Mouse (Mus musculus) left cerebral cortex, postnatal 4 days (tissue): ENCODE data around the gene Slc6a9. TPM values are rescaled to one million over a fixed set of nuclear protein-coding genes. Genes with fewer than 3 reads are reported as not detected.

ENCODE experiments used
- DNase-seq: peaks from one replicate; pipeline ENCODE4 v3.0.0-alpha.2; 2022
- intact Hi-C: fragments of 180-260 bp; cut with DNase I; formaldehyde crosslinking; loops from one replicate; pipeline ENCODE4 v1.15.1; 2025
- total RNA-seq, 2 experiments: library from RNA; stranded (reverse); gene quantifications; 2 replicates each; pipeline ENCODE4 v1.2.3; 2021

Gene Slc6a9
- total RNA-seq, 2 experiments from 2014 or later: 33.4 to 34.1 TPM

DNA sequence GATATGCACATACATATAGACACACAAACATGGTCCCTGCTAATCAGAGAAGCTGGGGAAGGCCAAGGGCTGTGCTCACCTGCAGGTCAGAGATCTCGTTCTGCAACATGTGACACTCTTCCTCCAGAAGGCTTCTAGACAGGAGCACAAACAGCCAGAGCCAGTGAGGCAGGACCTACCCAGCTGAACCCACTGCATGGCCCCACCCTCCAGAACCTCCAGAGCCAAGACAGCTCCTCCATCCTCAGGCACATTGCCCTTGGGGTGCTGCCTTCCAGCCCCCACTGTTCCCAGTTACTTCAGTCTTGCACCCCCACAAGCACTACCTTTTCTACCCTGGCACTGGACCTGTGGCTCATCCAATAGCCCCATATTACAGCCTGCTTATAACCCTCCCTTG lies 36.1 kb downstream of the Slc6a9 start:
- intact Hi-C loops: no loop called here
- no peak for DNase-seq

- intact Hi-C loops: no loop called here
- DNase-seq: no peak
These were observed 37.5 kb downstream of the Slc6a9 start for GRCm38 (mm10) chr4:117871787-117872186.

GRCm38 (mm10) chr4:117872471-117872886 lies 38.2 kb downstream of the Slc6a9 start, which contains the start of gene Ccdc24:
Gene Ccdc24 (minus strand): TSS chr4:117872557.
- intact Hi-C loops: no loop called here

GRCm38 (mm10) chr4:117873615-117874014 lies 39.3 kb downstream of the Slc6a9 start:
- DNase-seq: no peak
- intact Hi-C loops: no loop called here

More at GRCm38 (mm10) chr4:117872471-117872886, 38.2 kb downstream of the Slc6a9 start, which contains the start of gene Ccdc24:
- DNase-seq: no peak

GRCm38 (mm10) chr4:117878301-117878700 lies 44.0 kb downstream of the Slc6a9 start:
- intact Hi-C loops: no loop called here
- DNase-seq: no peak

DNA sequence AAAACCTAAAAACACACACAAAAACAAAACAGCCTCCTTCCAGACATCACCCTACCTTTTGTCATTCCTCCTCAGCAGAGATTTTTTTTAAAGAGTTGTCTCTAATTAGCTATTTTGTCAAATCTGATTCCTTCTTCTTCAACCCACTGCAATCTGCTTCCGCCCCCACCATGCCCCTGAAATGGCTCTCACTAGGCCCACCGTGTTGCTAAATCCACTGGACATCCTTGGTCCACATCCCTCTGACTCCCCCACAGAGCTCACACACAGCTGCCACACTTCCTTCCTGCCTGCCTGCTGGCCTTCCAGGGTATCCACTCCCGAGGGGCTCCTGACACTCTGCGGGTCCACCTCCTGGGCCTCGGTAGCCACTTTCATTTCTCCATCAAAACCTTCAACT lies 44.4 kb downstream of the Slc6a9 start:
- intact Hi-C loops: no loop called here

GRCm38 (mm10) chr4:117882701-117883691 lies 48.7 kb downstream of the Slc6a9 start, which contains the start of gene B4galt2:
Gene B4galt2 (minus strand): TSS chr4:117883487.
- intact Hi-C loops: no loop called here
- DNase-seq: peak; percentile 64

More for the DNA sequence above, 44.4 kb downstream of the Slc6a9 start:
- DNase-seq: no peak

- intact Hi-C loops: no loop called here
These were observed 49.8 kb downstream of the Slc6a9 start for GRCm38 (mm10) chr4:117884146-117884545.

GRCm38 (mm10) chr4:117885093-117885492 lies 50.8 kb downstream of the Slc6a9 start:
- DNase-seq: no peak
- intact Hi-C loops: no loop called here

More at GRCm38 (mm10) chr4:117884146-117884545, 49.8 kb downstream of the Slc6a9 start:
- DNase-seq: no peak

GRCm38 (mm10) chr4:117885994-117886393 lies 51.7 kb downstream of the Slc6a9 start:
- DNase-seq: no peak
- intact Hi-C loops: no loop called here

GRCm38 (mm10) chr4:117886644-117887043 lies 52.3 kb downstream of the Slc6a9 start:
- intact Hi-C loops: no loop called here

GRCm38 (mm10) chr4:117887133-117887532 lies 52.8 kb downstream of the Slc6a9 start, which contains the start of gene Atp6v0b:
Gene Atp6v0b (minus strand): TSS chr4:117887333.
- intact Hi-C loops: no loop called here
- DNase-seq: peak; percentile 95

More at GRCm38 (mm10) chr4:117886644-117887043, 52.3 kb downstream of the Slc6a9 start:
- DNase-seq: no peak

DNA sequence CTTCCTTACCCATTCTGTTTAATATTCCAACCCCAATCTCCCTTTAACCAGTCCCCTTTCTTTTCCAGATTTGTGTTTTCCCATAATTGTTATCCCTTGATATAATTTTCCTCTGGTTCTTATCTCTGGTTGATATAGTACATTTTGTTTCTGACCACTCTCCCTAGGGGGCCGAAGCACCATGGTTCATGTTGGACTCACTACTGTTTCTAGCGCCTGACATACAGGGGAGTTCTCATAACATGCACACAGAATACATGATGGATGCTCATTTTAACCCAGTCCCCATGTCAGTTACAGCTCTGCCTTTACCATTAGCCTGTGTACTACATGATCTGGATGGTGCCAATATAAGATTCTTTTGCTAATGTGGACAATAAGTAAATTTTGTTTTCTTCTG lies 53.6 kb downstream of the Slc6a9 start:
- intact Hi-C loops: no loop called here
- no peak for DNase-seq

DNA sequence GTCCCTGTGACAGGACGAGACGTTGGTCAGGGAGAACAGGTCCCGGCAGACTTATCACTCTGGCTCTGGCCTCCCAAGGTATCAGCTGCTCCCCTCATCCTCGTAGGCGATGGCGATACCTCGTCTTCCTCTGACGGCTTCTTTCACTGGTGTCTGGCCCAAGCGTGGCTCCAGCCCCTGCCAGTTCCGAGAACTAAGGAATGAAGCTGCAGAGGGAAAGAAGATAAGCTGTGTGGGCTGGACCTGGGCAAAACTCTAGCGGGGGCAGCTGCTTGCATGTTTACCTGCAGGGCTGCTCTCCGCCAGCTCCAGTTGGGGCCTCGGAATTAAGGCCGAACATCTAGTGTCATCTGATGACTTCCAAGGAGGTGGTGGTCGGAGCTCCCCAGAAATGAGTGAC lies 55.2 kb downstream of the Slc6a9 start:
- intact Hi-C loops: no loop called here
- DNase-seq: no peak

- DNase-seq: no peak
- intact Hi-C loops: no loop called here
These were observed 55.7 kb downstream of the Slc6a9 start for GRCm38 (mm10) chr4:117890031-117890430.

GRCm38 (mm10) chr4:117890750-117891149 lies 56.4 kb downstream of the Slc6a9 start:
- intact Hi-C loops: no loop called here
- DNase-seq: no peak

- intact Hi-C loops: no loop called here
- DNase-seq: peak; percentile 81
These were observed 57.4 kb downstream of the Slc6a9 start, which contains the start of gene Dph2 for GRCm38 (mm10) chr4:117891738-117892161. Gene Dph2 (minus strand): TSS chr4:117892032.

- DNase-seq: no peak
- intact Hi-C loops: no loop called here
These were observed 59.1 kb downstream of the Slc6a9 start for GRCm38 (mm10) chr4:117893376-117893775.

DNA sequence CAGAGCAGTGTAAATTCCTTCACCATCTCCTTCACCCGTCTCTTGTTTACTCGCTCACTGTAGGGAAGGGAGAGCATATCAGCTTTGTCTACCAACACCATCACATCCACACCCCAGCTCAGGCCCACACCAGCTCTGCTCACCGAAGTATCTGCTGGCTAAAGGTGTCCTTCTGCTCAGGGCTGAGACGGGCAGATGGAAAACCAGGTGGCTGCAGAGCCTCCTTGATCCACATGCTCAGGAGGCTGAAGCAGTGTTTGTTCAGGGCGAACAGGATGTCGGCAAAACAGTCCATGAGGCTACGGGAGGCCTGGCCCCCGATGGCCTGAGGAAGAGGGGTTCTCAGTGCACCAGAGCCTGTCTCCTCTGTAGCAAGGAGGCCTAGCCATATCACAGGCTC lies 60.3 kb downstream of the Slc6a9 start:
- intact Hi-C loops: no loop called here
- DNase-seq: no peak

DNA sequence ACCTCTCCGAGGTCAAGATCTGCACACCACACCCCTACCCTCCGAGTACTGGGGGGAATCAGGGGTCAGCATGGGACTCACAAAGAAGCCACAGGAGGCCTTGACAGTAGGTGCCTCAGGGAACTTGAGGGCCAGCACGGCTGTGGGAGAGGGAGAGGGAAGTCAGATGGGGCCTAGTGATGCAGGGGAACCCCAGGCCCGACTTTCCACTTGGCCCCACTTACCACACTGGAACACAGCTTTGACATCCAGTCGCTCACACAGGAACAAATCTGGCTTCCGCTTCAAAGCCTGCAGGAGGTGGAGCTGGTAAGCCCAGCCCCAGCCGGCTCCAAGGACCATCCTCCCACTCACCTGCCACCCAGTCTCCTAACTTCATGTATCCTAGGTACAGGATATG lies 61.0 kb downstream of the Slc6a9 start:
- DNase-seq: no peak
- intact Hi-C loops: no loop called here

DNA sequence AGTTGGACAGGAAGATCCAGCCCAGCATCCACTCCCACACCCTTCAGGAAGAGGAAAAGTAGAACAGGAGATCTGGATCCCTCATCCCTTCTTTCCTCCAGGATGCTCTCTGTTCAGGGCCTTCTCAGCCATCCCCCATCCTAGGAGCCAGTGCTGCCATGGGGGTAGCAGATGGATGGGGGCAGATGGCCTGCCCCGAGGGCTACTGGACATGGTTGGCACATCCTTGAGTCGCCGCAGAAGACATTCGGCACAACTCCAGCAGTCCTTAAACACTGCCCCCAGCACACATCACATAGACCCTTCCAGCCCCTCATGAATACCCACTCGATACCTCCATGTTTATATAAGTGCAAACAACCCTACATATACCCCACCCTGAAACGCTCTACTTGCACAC lies 61.7 kb downstream of the Slc6a9 start:
- intact Hi-C loops: no loop called here
- DNase-seq: peak; percentile 63

DNA sequence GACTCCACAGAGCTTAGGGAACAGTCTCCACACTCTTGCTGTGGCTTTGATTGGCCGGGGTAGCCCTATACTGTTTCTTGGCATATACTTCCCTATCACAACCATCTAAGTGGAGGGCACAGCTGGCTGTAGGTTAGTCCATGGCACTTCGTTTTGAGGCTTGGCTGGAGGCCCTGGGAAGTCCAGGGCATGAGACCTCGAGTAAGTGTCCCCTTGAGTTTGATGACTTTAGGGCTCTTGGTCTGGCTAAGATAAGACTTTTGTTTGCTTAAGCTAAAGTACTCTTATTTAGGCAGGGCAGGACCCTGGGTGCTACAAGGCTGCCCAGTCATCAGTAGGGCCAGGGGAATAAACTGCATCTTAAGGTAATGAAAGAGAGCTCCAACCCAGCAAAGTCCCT lies 63.8 kb downstream of the Slc6a9 start:
- DNase-seq: no peak
- intact Hi-C loops: no loop called here
